Mouse (Mus musculus): ENCODE measurements around the gene Stk24.
"Not testable (repeated sequence)": the region's sequence is repeated elsewhere in the genome, so short reads cannot be mapped to it uniquely, and the experiment has no call there.

Gene Stk24

GRCm38 (mm10) chr14:121379827-121380145 lies at the start of gene Stk24:
Stk24 (minus strand) TSS chr14:121380011.
- DNase-seq (ENCODE audit: low read depth, low spot score) = no peak

- DNase-seq (ENCODE audit: low read depth, low spot score) = no peak
Observed at GRCm38 (mm10) chr14:121428148-121428547, 48.3 kb upstream of the Stk24 start.

- DNase-seq (ENCODE audit: low read depth, low spot score) = no peak
Observed at GRCm38 (mm10) chr14:121426743-121427142, 46.9 kb upstream of the Stk24 start.

- DNase-seq (ENCODE audit: low read depth, low spot score) = no peak
Observed at GRCm38 (mm10) chr14:121425004-121425793, 45.4 kb upstream of the Stk24 start.

- DNase-seq (ENCODE audit: low read depth, low spot score) = no peak
Observed at GRCm38 (mm10) chr14:121423341-121423751, 43.5 kb upstream of the Stk24 start.

- DNase-seq (ENCODE audit: low read depth, low spot score) = no peak
Observed at GRCm38 (mm10) chr14:121422664-121423340, 43.0 kb upstream of the Stk24 start.

- DNase-seq (ENCODE audit: low read depth, low spot score) = no peak
Observed at GRCm38 (mm10) chr14:121422000-121422399, 42.2 kb upstream of the Stk24 start.

- no peak for DNase-seq (ENCODE audit: low read depth, low spot score)
Observed at GRCm38 (mm10) chr14:121417594-121417993, 37.8 kb upstream of the Stk24 start.

GRCm38 (mm10) chr14:121416626-121417319 lies 37.0 kb upstream of the Stk24 start:
- DNase-seq (ENCODE audit: low read depth, low spot score) = no peak

GRCm38 (mm10) chr14:121414635-121415241 lies 34.9 kb upstream of the Stk24 start:
- DNase-seq (ENCODE audit: low read depth, low spot score) = no peak

- DNase-seq (ENCODE audit: low read depth, low spot score) = not testable (repeated sequence)
Observed at GRCm38 (mm10) chr14:121413726-121414125, 33.9 kb upstream of the Stk24 start.

- no peak for DNase-seq (ENCODE audit: low read depth, low spot score)
Observed at GRCm38 (mm10) chr14:121408944-121409343, 29.1 kb upstream of the Stk24 start.

- no peak for DNase-seq (ENCODE audit: low read depth, low spot score)
Observed at GRCm38 (mm10) chr14:121406943-121407342, 27.1 kb upstream of the Stk24 start.

- no peak for DNase-seq (ENCODE audit: low read depth, low spot score)
Observed at GRCm38 (mm10) chr14:121405546-121405945, 25.7 kb upstream of the Stk24 start.

- DNase-seq (ENCODE audit: low read depth, low spot score) = no peak
Observed at GRCm38 (mm10) chr14:121405120-121405519, 25.3 kb upstream of the Stk24 start.

GRCm38 (mm10) chr14:121399676-121400075 lies 19.9 kb upstream of the Stk24 start:
- DNase-seq (ENCODE audit: low read depth, low spot score) = no peak

GRCm38 (mm10) chr14:121397471-121397870 lies 17.7 kb upstream of the Stk24 start:
- DNase-seq (ENCODE audit: low read depth, low spot score) = no peak

- DNase-seq (ENCODE audit: low read depth, low spot score) = no peak
Observed at GRCm38 (mm10) chr14:121395125-121395524, 15.3 kb upstream of the Stk24 start.

GRCm38 (mm10) chr14:121391927-121392326 lies 12.1 kb upstream of the Stk24 start:
- no peak for DNase-seq (ENCODE audit: low read depth, low spot score)

GRCm38 (mm10) chr14:121387760-121388159 lies 7.9 kb upstream of the Stk24 start:
- DNase-seq (ENCODE audit: low read depth, low spot score) = no peak

GRCm38 (mm10) chr14:121385440-121385839 lies 5.6 kb upstream of the Stk24 start:
- DNase-seq (ENCODE audit: low read depth, low spot score) = no peak

- DNase-seq (ENCODE audit: low read depth, low spot score) = no peak
Observed at GRCm38 (mm10) chr14:121383801-121384200, 4.0 kb upstream of the Stk24 start.
